Mouse (Mus musculus): ENCODE measurements around the gene Gnmt. TPM values are rescaled to one million over a fixed set of nuclear protein-coding genes. Genes with fewer than 3 reads are reported as not detected.

Gene Gnmt
- polyA plus RNA-seq, 1 experiment from 2014 or later, result 0.33 TPM

- peaks cover 36% of the 10 kb centered on the region for H3K36me3 ChIP-seq (ENCODE audit: control insufficient read depth, insufficient read depth, low read length)
- no peak for ATAC-seq (ENCODE audit: insufficient number of reproducible peaks, insufficient read depth, low FRiP score, low read depth)
- 87% methylated on average over 8 of the region's 9 CpGs for WGBS
- no peaks in the 10 kb centered on the region for H3K9me3 ChIP-seq (ENCODE audit: control insufficient read depth, low read depth, low read length)
- H3K27ac ChIP-seq (ENCODE audit: low read length), result no peak within 1 kb of the TSS
- H3K27me3 ChIP-seq (ENCODE audit: control insufficient read depth, insufficient read depth, low read length), result no peaks in the 10 kb centered on the region
- H3K9ac ChIP-seq (replicated peaks; ENCODE audit: low read depth, low read length), result peak within 1 kb of the TSS; percentile 64
- H3K4me1 ChIP-seq (ENCODE audit: control insufficient read depth, insufficient read depth, low read length), result peaks cover 35% of the 10 kb centered on the region
- H3K4me2 ChIP-seq (replicated peaks; ENCODE audit: low read depth, low read length), result peak within 1 kb of the TSS; percentile 53
- peak within 1 kb of the TSS; percentile 89 for H3K4me3 ChIP-seq (ENCODE audit: low read depth, low read length)
Observed at GRCm38 (mm10) chr17:46678416-46678815, 50.6 kb downstream of the Gnmt start, which contains the start of gene Mea1. Mea1 (plus strand) TSS chr17:46678793.

Other genes starting within 250 kb of the Gnmt start
- gene Ttbk1, start 241.5 kb downstream of the Gnmt start, polyA plus RNA-seq (2014; fragmentation: Nextera tagmentation; extraction: Ambion mirVana), result 0.25 and 0.27 TPM in 2 replicates
- gene Dnph1, start 232.5 kb downstream of the Gnmt start, polyA plus RNA-seq (2014; fragmentation: Nextera tagmentation; extraction: Ambion mirVana), result 56.3 and 65.5 TPM in 2 replicates
- 3.6 and 5.6 TPM in 2 replicates for gene Cul9, start 182.8 kb downstream of the Gnmt start, polyA plus RNA-seq (2014; fragmentation: Nextera tagmentation; extraction: Ambion mirVana)
- 12.2 and 15.7 TPM in 2 replicates for gene Srf, start 173.0 kb downstream of the Gnmt start, polyA plus RNA-seq (2014; fragmentation: Nextera tagmentation; extraction: Ambion mirVana)
- gene Ptk7, start 99.7 kb downstream of the Gnmt start, polyA plus RNA-seq (2014; fragmentation: Nextera tagmentation; extraction: Ambion mirVana), result 37.6 and 45.2 TPM in 2 replicates
- 31.0 and 32.3 TPM in 2 replicates for gene Klc4, start 83.1 kb downstream of the Gnmt start, polyA plus RNA-seq (2014; fragmentation: Nextera tagmentation; extraction: Ambion mirVana)
- 99.2 and 104 TPM in 2 replicates for gene Mrpl2, start 82.9 kb downstream of the Gnmt start, polyA plus RNA-seq (2014; fragmentation: Nextera tagmentation; extraction: Ambion mirVana)
- 45.9 and 47.2 TPM in 2 replicates for gene Cul7, start 78.8 kb downstream of the Gnmt start, polyA plus RNA-seq (2014; fragmentation: Nextera tagmentation; extraction: Ambion mirVana)
- gene Rrp36, start 54.8 kb downstream of the Gnmt start, polyA plus RNA-seq (2014; fragmentation: Nextera tagmentation; extraction: Ambion mirVana), result 52.3 and 53.5 TPM in 2 replicates
- 152 and 162 TPM in 2 replicates for gene Mea1, start 50.4 kb downstream of the Gnmt start, polyA plus RNA-seq (2014; fragmentation: Nextera tagmentation; extraction: Ambion mirVana)
- 101 and 105 TPM in 2 replicates for gene Klhdc3, start 48.3 kb downstream of the Gnmt start, polyA plus RNA-seq (2014; fragmentation: Nextera tagmentation; extraction: Ambion mirVana)
- gene Ppp2r5d, start 24.1 kb downstream of the Gnmt start, polyA plus RNA-seq (2014; fragmentation: Nextera tagmentation; extraction: Ambion mirVana), result 77.5 and 82.8 TPM in 2 replicates
- gene Pex6, start 17.7 kb downstream of the Gnmt start, polyA plus RNA-seq (2014; fragmentation: Nextera tagmentation; extraction: Ambion mirVana), result 18.6 and 18.8 TPM in 2 replicates
- 68.3 and 68.4 TPM in 2 replicates for gene Cnpy3, start 23.0 kb upstream of the Gnmt start, polyA plus RNA-seq (2014; fragmentation: Nextera tagmentation; extraction: Ambion mirVana)
- 0.59 and 0.77 TPM in 2 replicates for gene Ptcra, start 34.5 kb upstream of the Gnmt start, polyA plus RNA-seq (2014; fragmentation: Nextera tagmentation; extraction: Ambion mirVana)
- 79.1 and 84.9 TPM in 2 replicates for gene 2310039H08Rik, start 43.5 kb upstream of the Gnmt start, polyA plus RNA-seq (2014; fragmentation: Nextera tagmentation; extraction: Ambion mirVana)
- 139 and 149 TPM in 2 replicates for gene Rpl7l1, start 53.5 kb upstream of the Gnmt start, polyA plus RNA-seq (2014; fragmentation: Nextera tagmentation; extraction: Ambion mirVana)
- 6.0 and 6.6 TPM in 2 replicates for gene Bicral, start 129.3 kb upstream of the Gnmt start, polyA plus RNA-seq (2014; fragmentation: Nextera tagmentation; extraction: Ambion mirVana)
- 52.6 and 54.3 TPM in 2 replicates for gene Tbcc, start 161.5 kb upstream of the Gnmt start, polyA plus RNA-seq (2014; fragmentation: Nextera tagmentation; extraction: Ambion mirVana)
- not detected in 2 replicates for gene Prph2, start 181.3 kb upstream of the Gnmt start, polyA plus RNA-seq (2014; fragmentation: Nextera tagmentation; extraction: Ambion mirVana)